Mouse (Mus musculus) R1 (cell line): ENCODE measurements around the gene Macc1.

ENCODE experiments used
- DNase-seq: peaks from one replicate; pipeline ENCODE4 v3.0.0-alpha.2; 2018; ENCODE audit warnings: low read depth, low spot score

Macc1 gene

GRCm38 (mm10) chr12:119386650-119387049 lies 72.6 kb downstream of the Macc1 start:
- DNase-seq = no peak

- no peak for DNase-seq
These were observed 73.9 kb downstream of the Macc1 start for GRCm38 (mm10) chr12:119387925-119388324.

- no peak for DNase-seq
These were observed 76.2 kb downstream of the Macc1 start for GRCm38 (mm10) chr12:119390192-119390684.

- DNase-seq = no peak
These were observed 84.1 kb downstream of the Macc1 start for GRCm38 (mm10) chr12:119398046-119398659.

- no peak for DNase-seq
These were observed 88.2 kb downstream of the Macc1 start for GRCm38 (mm10) chr12:119402273-119402672.

- no peak for DNase-seq
These were observed 88.7 kb downstream of the Macc1 start for GRCm38 (mm10) chr12:119402796-119403195.

GRCm38 (mm10) chr12:119404810-119405209 lies 90.7 kb downstream of the Macc1 start:
- DNase-seq = no peak

- DNase-seq = no peak
These were observed 96.5 kb downstream of the Macc1 start for GRCm38 (mm10) chr12:119410522-119410921.

GRCm38 (mm10) chr12:119410956-119411355 lies 96.9 kb downstream of the Macc1 start:
- no peak for DNase-seq

GRCm38 (mm10) chr12:119411982-119412381 lies 97.9 kb downstream of the Macc1 start:
- no peak for DNase-seq

- DNase-seq = no peak
These were observed 101.8 kb downstream of the Macc1 start for GRCm38 (mm10) chr12:119415900-119416299.

- DNase-seq = no peak
These were observed 111.7 kb downstream of the Macc1 start for GRCm38 (mm10) chr12:119425749-119426148.

GRCm38 (mm10) chr12:119426182-119426886 lies 112.3 kb downstream of the Macc1 start:
- no peak for DNase-seq

- peak; percentile 56 for DNase-seq
These were observed 112.8 kb downstream of the Macc1 start for GRCm38 (mm10) chr12:119426887-119427204.

GRCm38 (mm10) chr12:119440720-119441119 lies 126.7 kb downstream of the Macc1 start:
- DNase-seq = no peak

- no peak for DNase-seq
These were observed 136.0 kb downstream of the Macc1 start for GRCm38 (mm10) chr12:119450116-119450515.

GRCm38 (mm10) chr12:119451232-119451631 lies 137.2 kb downstream of the Macc1 start:
- DNase-seq = no peak

- no peak for DNase-seq
These were observed 140.0 kb downstream of the Macc1 start for GRCm38 (mm10) chr12:119454076-119454475.

- DNase-seq = peak; percentile 14
These were observed 150.2 kb downstream of the Macc1 start for GRCm38 (mm10) chr12:119464040-119464939.

GRCm38 (mm10) chr12:119464940-119465245 lies 150.8 kb downstream of the Macc1 start:
- no peak for DNase-seq

GRCm38 (mm10) chr12:119467656-119468055 lies 153.6 kb downstream of the Macc1 start:
- no peak for DNase-seq

GRCm38 (mm10) chr12:119470260-119470659 lies 156.2 kb downstream of the Macc1 start:
- peak; percentile 47 for DNase-seq
